Mouse (Mus musculus): ENCODE measurements at regions not wholly inside any gene's neighbourhood (a gene's known extent, or its start where the extent isn't known, plus 50 kb on each side); places are given as distances from the start of the nearest gene placed in this dataset.
"Not testable (repeated sequence)": the region's sequence is repeated elsewhere in the genome, so short reads cannot be mapped to it uniquely, and the experiment has no call there.

DNA sequence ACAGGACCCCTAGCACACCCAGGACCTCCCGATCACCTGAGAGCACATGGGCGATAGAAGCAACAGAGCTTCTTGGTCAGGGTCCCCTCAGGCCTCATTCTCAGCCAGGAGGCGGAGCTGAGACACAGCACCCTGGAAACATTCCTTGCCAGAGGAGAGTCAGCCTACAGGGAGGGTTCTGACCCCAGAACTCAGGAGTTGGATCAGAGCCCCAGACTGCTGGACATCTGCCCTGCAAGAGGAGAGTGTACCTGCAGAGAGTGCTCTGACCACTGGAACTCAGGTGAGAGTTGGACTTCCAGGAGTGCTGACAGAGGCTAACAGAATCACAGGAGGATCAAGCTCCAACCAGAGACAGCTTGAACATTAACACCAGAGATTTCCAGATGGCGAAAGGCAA is 76.1 kb downstream of the Gpr85 start:
- H3K4me1 ChIP-seq (ENCODE audit: control insufficient read depth, insufficient read depth, low read length); H3K4me3 ChIP-seq (ENCODE audit: control insufficient read depth, low read depth, low read length); H3K36me3 ChIP-seq (ENCODE audit: control insufficient read depth, insufficient read depth, low read length); H3K27ac ChIP-seq (ENCODE audit: control insufficient read depth, insufficient read depth, low read depth, low read length); H3K27me3 ChIP-seq (ENCODE audit: control insufficient read depth, insufficient read depth, low read length): not testable (repeated sequence)

DNA sequence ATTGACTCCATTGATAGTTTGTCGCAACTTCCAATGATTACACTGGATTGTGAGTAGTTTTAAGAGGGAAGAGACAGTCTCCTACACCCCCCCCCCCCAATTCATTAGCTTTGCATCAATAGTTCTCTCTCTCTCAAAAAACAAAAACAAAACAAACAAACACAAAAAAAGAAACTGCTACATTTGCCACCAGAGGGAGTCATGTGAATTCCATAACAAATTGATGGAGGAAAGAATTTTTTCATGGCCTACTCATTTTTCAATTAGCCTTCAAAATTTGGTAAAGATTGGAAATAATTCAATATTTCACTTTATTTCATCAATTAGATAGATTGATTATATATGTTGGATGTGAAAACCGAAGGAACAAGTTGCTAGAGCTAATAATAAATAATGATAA is 80.3 kb downstream of the Gpr85 start:
- no peaks in the 10 kb centered on the region for H3K27me3 ChIP-seq (ENCODE audit: control insufficient read depth, insufficient read depth, low read length)
- H3K4me3 ChIP-seq (ENCODE audit: control insufficient read depth, low read depth, low read length), result no peak overlapping the region
- no peak overlapping the region for H3K27ac ChIP-seq (ENCODE audit: control insufficient read depth, insufficient read depth, low read depth, low read length)
- H3K4me1 ChIP-seq (ENCODE audit: control insufficient read depth, insufficient read depth, low read length), result no peaks in the 10 kb centered on the region
- no peak for TF ChIP-seq POLR2A (IDR thresholded peaks at IDR 0.05; ENCODE audit: control insufficient read depth, low read depth, low read length)
- TF ChIP-seq CTCF (IDR thresholded peaks at IDR 0.05; ENCODE audit: control insufficient read depth, insufficient read depth, insufficient replicate concordance, low read depth, low read length), result no peak
- no peaks in the 10 kb centered on the region for H3K36me3 ChIP-seq (ENCODE audit: control insufficient read depth, insufficient read depth, low read length)

DNA sequence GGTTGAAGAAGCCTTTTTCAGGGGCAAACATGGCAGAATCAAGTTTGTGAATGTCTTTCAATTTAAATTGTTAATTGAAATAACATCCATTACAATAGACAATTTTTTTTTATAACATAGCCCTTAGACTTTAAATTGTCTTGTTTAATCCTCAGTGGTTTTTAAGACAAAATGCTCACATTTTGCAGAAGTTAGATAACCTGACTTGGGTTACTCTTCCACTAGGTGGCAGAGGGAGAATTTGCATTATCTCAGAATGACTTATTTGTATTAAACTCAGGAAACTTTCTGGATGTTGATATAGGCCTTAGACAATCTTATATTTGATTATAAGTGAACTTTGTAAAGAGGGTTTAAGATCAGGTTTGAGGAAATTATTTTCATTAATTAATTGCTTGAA is 80.8 kb downstream of the Gpr85 start:
- no peak for TF ChIP-seq CTCF (IDR thresholded peaks at IDR 0.05; ENCODE audit: control insufficient read depth, insufficient read depth, insufficient replicate concordance, low read depth, low read length)
- H3K27me3 ChIP-seq (ENCODE audit: control insufficient read depth, insufficient read depth, low read length), result no peaks in the 10 kb centered on the region
- no peak overlapping the region for H3K27ac ChIP-seq (ENCODE audit: control insufficient read depth, insufficient read depth, low read depth, low read length)
- no peaks in the 10 kb centered on the region for H3K4me1 ChIP-seq (ENCODE audit: control insufficient read depth, insufficient read depth, low read length)
- H3K36me3 ChIP-seq (ENCODE audit: control insufficient read depth, insufficient read depth, low read length), result no peaks in the 10 kb centered on the region
- H3K4me3 ChIP-seq (ENCODE audit: control insufficient read depth, low read depth, low read length), result no peak overlapping the region

DNA sequence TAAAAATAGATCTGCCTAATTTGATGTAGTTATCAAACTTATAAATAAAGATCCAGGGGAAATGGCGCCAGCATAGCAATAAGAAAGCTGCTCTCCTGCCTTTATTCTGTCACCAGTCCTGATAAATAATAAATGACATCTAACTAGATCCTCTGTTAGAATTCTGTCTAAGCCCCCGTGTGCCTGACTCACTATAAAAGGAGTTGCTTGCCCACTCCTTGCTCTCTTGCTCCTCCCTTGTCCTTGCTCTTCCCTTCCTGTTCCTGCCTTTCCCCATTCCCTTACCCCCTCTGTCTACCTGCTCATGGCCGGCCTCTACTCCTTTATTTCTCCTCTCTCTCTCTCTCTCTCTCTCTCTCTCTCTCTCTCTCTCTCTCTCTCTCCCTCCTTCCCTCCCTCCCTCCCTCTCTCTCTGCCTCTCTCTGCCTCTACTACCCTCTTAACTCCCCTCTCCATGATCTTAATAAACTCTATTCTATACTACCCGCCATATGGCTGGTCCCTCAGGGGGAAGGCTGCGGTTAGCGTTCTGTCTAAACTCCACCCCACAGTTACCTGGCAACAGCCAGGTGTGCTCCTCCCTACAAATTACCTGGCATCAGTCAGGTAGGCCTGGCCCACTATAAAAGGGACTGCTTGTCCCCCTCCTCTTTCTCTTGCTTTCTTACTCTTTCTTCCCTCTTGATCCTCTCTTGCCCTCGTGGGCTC is 71.3 kb upstream of the Bmt2 start:
- Histone ChIP-seq H3K27ac (ENCODE audit: control insufficient read depth, insufficient read depth, low read depth, low read length) (no peak overlapping the region), H3K4me3 (ENCODE audit: control insufficient read depth, low read depth, low read length) (peak overlapping the region; percentile 75), H3K27me3 (ENCODE audit: control insufficient read depth, insufficient read depth, low read length) (no peaks in the 10 kb centered on the region), H3K4me1 (ENCODE audit: control insufficient read depth, insufficient read depth, low read length) (peaks cover 6% of the 10 kb centered on the region), H3K36me3 (ENCODE audit: control insufficient read depth, insufficient read depth, low read length) (no peaks in the 10 kb centered on the region)
- TF ChIP-seq POLR2A (IDR thresholded peaks at IDR 0.05; ENCODE audit: control insufficient read depth, low read depth, low read length) (no peak), CTCF (IDR thresholded peaks at IDR 0.05; ENCODE audit: control insufficient read depth, insufficient read depth, insufficient replicate concordance, low read depth, low read length) (no peak)

DNA sequence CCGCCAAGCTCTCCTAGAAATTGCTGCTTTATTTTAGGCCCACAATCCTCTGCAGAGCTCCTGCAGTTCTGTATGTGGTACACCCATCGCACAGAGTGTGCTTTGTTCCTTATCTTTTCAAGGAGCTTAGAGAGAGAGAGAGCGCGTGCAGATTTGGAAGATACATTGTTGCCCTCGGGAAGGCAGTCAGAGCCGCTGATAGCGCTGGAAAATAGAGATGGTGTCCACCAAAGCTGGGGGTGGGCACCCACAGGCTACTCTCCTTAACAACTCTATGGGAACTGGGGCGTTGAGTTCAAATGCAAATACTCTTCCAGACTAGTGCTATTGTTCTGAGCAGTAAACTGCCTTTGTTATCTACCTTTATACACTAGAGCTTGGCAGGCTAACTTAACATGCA is 70.2 kb upstream of the Bmt2 start:
- no peaks in the 10 kb centered on the region for H3K27me3 ChIP-seq (ENCODE audit: control insufficient read depth, insufficient read depth, low read length)
- no peak overlapping the region for H3K4me3 ChIP-seq (ENCODE audit: control insufficient read depth, low read depth, low read length)
- H3K36me3 ChIP-seq (ENCODE audit: control insufficient read depth, insufficient read depth, low read length), result no peaks in the 10 kb centered on the region
- no peak overlapping the region for H3K27ac ChIP-seq (ENCODE audit: control insufficient read depth, insufficient read depth, low read depth, low read length)
- TF ChIP-seq CTCF (IDR thresholded peaks at IDR 0.05; ENCODE audit: control insufficient read depth, insufficient read depth, insufficient replicate concordance, low read depth, low read length) (no peak), POLR2A (IDR thresholded peaks at IDR 0.05; ENCODE audit: control insufficient read depth, low read depth, low read length) (no peak)
- H3K4me1 ChIP-seq (ENCODE audit: control insufficient read depth, insufficient read depth, low read length), result peaks cover 6% of the 10 kb centered on the region

DNA sequence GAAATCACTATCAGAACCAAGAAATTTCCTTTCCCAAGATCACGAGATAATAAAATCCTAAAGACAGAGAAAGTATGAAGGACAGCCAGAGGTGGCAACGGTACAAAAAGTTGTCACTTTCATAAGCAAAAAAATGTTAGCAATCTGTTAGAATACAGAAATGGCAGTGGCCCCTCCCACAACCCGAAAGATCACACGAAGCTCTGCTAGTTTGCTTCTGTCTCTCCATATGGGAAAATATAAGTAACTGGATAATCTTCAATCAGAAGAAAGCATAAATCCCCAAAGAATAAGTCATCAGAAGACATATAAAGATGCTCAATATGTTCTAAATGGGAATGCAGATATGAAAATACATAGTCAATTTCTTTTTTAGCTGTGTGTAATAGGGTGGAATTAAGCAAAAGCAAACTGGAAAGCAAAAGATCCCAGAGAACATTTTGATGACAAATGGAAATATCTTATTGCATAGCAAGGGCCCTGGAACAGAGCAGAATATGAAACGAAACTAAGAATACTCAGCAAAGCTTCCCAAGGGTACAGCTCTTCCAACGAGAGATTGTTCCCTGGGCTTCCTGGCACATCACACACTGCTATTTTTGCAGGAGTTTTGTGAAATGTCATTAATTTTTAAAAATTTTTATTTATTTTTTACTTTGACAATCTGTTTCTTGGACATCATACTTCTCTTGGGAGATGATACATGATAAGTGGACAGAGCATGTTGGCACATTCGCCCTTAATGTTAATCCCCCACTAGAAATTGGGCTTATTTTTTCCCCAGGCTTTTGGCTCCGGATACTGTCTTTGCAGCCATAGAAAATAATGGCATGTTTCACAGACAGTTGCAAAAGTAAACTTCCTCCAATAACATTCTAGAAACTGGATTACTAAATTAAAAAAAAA is 69.1 kb upstream of the Bmt2 start:
- Histone ChIP-seq H3K4me3 (ENCODE audit: control insufficient read depth, low read depth, low read length) (no peak overlapping the region), H3K27me3 (ENCODE audit: control insufficient read depth, insufficient read depth, low read length) (no peaks in the 10 kb centered on the region), H3K36me3 (ENCODE audit: control insufficient read depth, insufficient read depth, low read length) (no peaks in the 10 kb centered on the region), H3K4me1 (ENCODE audit: control insufficient read depth, insufficient read depth, low read length) (peaks cover 6% of the 10 kb centered on the region), H3K27ac (ENCODE audit: control insufficient read depth, insufficient read depth, low read depth, low read length) (no peak overlapping the region)
- TF ChIP-seq POLR2A (IDR thresholded peaks at IDR 0.05; ENCODE audit: control insufficient read depth, low read depth, low read length) (no peak), CTCF (IDR thresholded peaks at IDR 0.05; ENCODE audit: control insufficient read depth, insufficient read depth, insufficient replicate concordance, low read depth, low read length) (no peak)
